Mouse (Mus musculus) myocyte (in vitro differentiated cells): ENCODE data around the gene Creb3. TPM values are rescaled to one million over a fixed set of nuclear protein-coding genes. Genes with fewer than 3 reads are reported as not detected.
"Not testable (repeated sequence)": the region's sequence is repeated elsewhere in the genome, so short reads cannot be mapped to it uniquely, and the experiment has no call there.

ENCODE experiments used
- H3K27me3 ChIP-seq: one replicate; pipeline ENCODE4 v1.6.1; 2011; ENCODE audit not compliant: control insufficient read depth, insufficient read depth, insufficient read length
- H3K36me3 ChIP-seq: one replicate; pipeline ENCODE4 v1.6.1; 2011; ENCODE audit not compliant: control insufficient read depth, insufficient read depth
- H3K4me2 ChIP-seq: one replicate; pipeline ENCODE4 v1.6.1; 2011; ENCODE audit warnings: low read depth, control low read depth
- H3K4me3 ChIP-seq: one replicate; pipeline ENCODE4 v1.5.1; 2011; ENCODE audit warnings: mild to moderate bottlenecking, control low read depth, moderate library complexity
- H3K79me2 ChIP-seq: one replicate; pipeline ENCODE4 v1.6.1; 2011; ENCODE audit not compliant: control insufficient read depth, insufficient read depth
- H3ac ChIP-seq: one replicate; pipeline ENCODE4 v1.6.1; 2011; ENCODE audit not compliant: control insufficient read depth, insufficient read length
- CEBPB ChIP-seq: IDR thresholded peaks from 2 replicates; pipeline ENCODE4 v1.6.1; 2011; ENCODE audit warnings: mild to moderate bottlenecking, moderate library complexity; ENCODE audit not compliant: poor library complexity, insufficient read depth, severe bottlenecking
- E2F4 ChIP-seq: IDR thresholded peaks from one replicate; pipeline ENCODE4 v1.6.1; 2011; ENCODE audit warnings: mild to moderate bottlenecking, control low read depth, moderate library complexity; ENCODE audit not compliant: insufficient read depth
- MAX ChIP-seq: IDR thresholded peaks from one replicate; pipeline ENCODE4 v1.6.1; 2011; ENCODE audit warnings: low read depth, mild to moderate bottlenecking, control low read depth
- MYOD1 ChIP-seq, 3 experiments: IDR thresholded peaks; one replicate each; pipeline ENCODE4 v1.6.1; 2011; ENCODE audit warnings: control low read depth in 2 of 3, low read depth in 2 of 3, mild to moderate bottlenecking in 2 of 3, moderate library complexity in 1 of 3; ENCODE audit not compliant: insufficient read length in 2 of 3, control insufficient read depth in 1 of 3
- MYOG ChIP-seq, 3 experiments: IDR thresholded peaks; one replicate each; pipeline ENCODE4 v1.6.1; 2011; ENCODE audit warnings: control low read depth in 2 of 3, low read depth in 2 of 3, mild to moderate bottlenecking in 2 of 3; ENCODE audit not compliant: insufficient read length in 2 of 3, control insufficient read depth in 1 of 3, insufficient read depth in 1 of 3
- POLR2A ChIP-seq: IDR thresholded peaks from one replicate; pipeline ENCODE4 v1.6.1; 2011; ENCODE audit warnings: low read depth, mild to moderate bottlenecking, control low read depth, moderate library complexity; ENCODE audit not compliant: insufficient read length
- POLR2AphosphoS2 ChIP-seq: IDR thresholded peaks from one replicate; pipeline ENCODE4 v1.6.1; 2011; ENCODE audit warnings: low read depth, control low read depth; ENCODE audit not compliant: insufficient read length
- REST ChIP-seq: IDR thresholded peaks from one replicate; pipeline ENCODE4 v1.6.1; 2011; ENCODE audit warnings: mild to moderate bottlenecking, control low read depth, moderate library complexity; ENCODE audit not compliant: insufficient read depth, insufficient read length
- SRF ChIP-seq: IDR thresholded peaks from one replicate; pipeline ENCODE4 v1.6.1; 2011; ENCODE audit warnings: low read depth; ENCODE audit not compliant: control insufficient read depth, insufficient read length
- TCF12 ChIP-seq: IDR thresholded peaks from one replicate; pipeline ENCODE4 v1.6.1; 2011; ENCODE audit warnings: mild to moderate bottlenecking, control low read depth; ENCODE audit not compliant: poor library complexity, insufficient read depth, severe bottlenecking
- TCF3 ChIP-seq: IDR thresholded peaks from one replicate; pipeline ENCODE4 v1.6.1; 2011; ENCODE audit warnings: low read depth, control low read depth; ENCODE audit not compliant: insufficient read length
- USF1 ChIP-seq: IDR thresholded peaks from one replicate; pipeline ENCODE4 v1.6.1; 2011; ENCODE audit warnings: low read depth, mild to moderate bottlenecking, control low read depth, moderate library complexity
- polyA plus RNA-seq: library from polyadenylated mRNA; unstranded; fragments of >200 nt; fragmentation: generic; extraction: Trizol; gene quantifications from one replicate; pipeline ENCODE4 v1.2.1, GENCODE M21; 2012; ENCODE audit warnings: missing spikeins

The Creb3 gene
- polyA plus RNA-seq, 1 experiment, result 73.9 TPM

- Histone ChIP-seq H3K36me3 (peaks cover 11% of the 10 kb centered on the region), H3K79me2 (no peaks in the 10 kb centered on the region), H3K27me3 (no peaks in the 10 kb centered on the region), H3K4me2 (no peak overlapping the region), H3K4me3 (no peak overlapping the region), H3ac (no peak overlapping the region)
- TF ChIP-seq POLR2AphosphoS2, result peak; percentile 62
- no peak for TF ChIP-seq REST
Observed at GRCm38 (mm10) chr4:43587681-43588080, 25.5 kb downstream of the Creb3 start.

GRCm38 (mm10) chr4:43591543-43591942 is 29.4 kb downstream of the Creb3 start:
- no peak for TF ChIP-seq SRF
- no peak for TF ChIP-seq MYOG (IDR thresholded peaks at IDR 0.05; ENCODE audit: control insufficient read depth in 1 of 3, insufficient read depth in 1 of 3, insufficient read length in 2 of 3, low read depth in 2 of 3)
- TF ChIP-seq POLR2A, result no peak
- TF ChIP-seq POLR2AphosphoS2, result no peak
- TF ChIP-seq TCF3, result no peak
- TF ChIP-seq TCF12, result no peak
- TF ChIP-seq MAX, result no peak
- no peak for TF ChIP-seq MYOD1 (IDR thresholded peaks at IDR 0.05; ENCODE audit: control insufficient read depth in 1 of 3, insufficient read length in 2 of 3, low read depth in 2 of 3)
- TF ChIP-seq REST, result no peak
- TF ChIP-seq E2F4, result no peak
- TF ChIP-seq CEBPB, result no peak
- no peaks in the 10 kb centered on the region for H3K36me3 ChIP-seq
- no peak overlapping the region for H3ac ChIP-seq
- no peak overlapping the region for H3K4me2 ChIP-seq
- no peaks in the 10 kb centered on the region for H3K79me2 ChIP-seq
- no peak overlapping the region for H3K4me3 ChIP-seq
- no peaks in the 10 kb centered on the region for H3K27me3 ChIP-seq

GRCm38 (mm10) chr4:43591961-43592360 is 29.8 kb downstream of the Creb3 start:
- H3K79me2 ChIP-seq, result no peaks in the 10 kb centered on the region
- no peaks in the 10 kb centered on the region for H3K27me3 ChIP-seq
- no peak overlapping the region for H3K4me2 ChIP-seq
- no peak overlapping the region for H3ac ChIP-seq
- TF ChIP-seq MAX (no peak), TCF12 (no peak), E2F4 (no peak), POLR2A (no peak), POLR2AphosphoS2 (no peak), TCF3 (no peak), MYOD1 (IDR thresholded peaks at IDR 0.05; ENCODE audit: control insufficient read depth in 1 of 3, insufficient read length in 2 of 3, low read depth in 2 of 3) (no peak), MYOG (IDR thresholded peaks at IDR 0.05; ENCODE audit: control insufficient read depth in 1 of 3, insufficient read depth in 1 of 3, insufficient read length in 2 of 3, low read depth in 2 of 3) (no peak), USF1 (no peak), REST (no peak)
- no peak overlapping the region for H3K4me3 ChIP-seq
- no peaks in the 10 kb centered on the region for H3K36me3 ChIP-seq

GRCm38 (mm10) chr4:43593453-43593852 is 31.3 kb downstream of the Creb3 start:
- H3ac ChIP-seq, result no peak overlapping the region
- H3K4me2 ChIP-seq, result no peak overlapping the region
- H3K27me3 ChIP-seq, result no peaks in the 10 kb centered on the region
- H3K4me3 ChIP-seq, result no peak overlapping the region
- H3K79me2 ChIP-seq, result no peaks in the 10 kb centered on the region
- TF ChIP-seq MAX, result no peak
- no peak for TF ChIP-seq REST
- no peak for TF ChIP-seq POLR2A
- no peak for TF ChIP-seq E2F4
- TF ChIP-seq MYOG (IDR thresholded peaks at IDR 0.05; ENCODE audit: control insufficient read depth in 1 of 3, insufficient read depth in 1 of 3, insufficient read length in 2 of 3, low read depth in 2 of 3), result no peak
- TF ChIP-seq TCF12, result no peak
- H3K36me3 ChIP-seq, result no peaks in the 10 kb centered on the region

GRCm38 (mm10) chr4:43596597-43596996 is 34.5 kb downstream of the Creb3 start:
- not testable (repeated sequence) for H3K36me3 ChIP-seq, H3K4me2 ChIP-seq, H3K27me3 ChIP-seq, H3ac ChIP-seq, H3K79me2 ChIP-seq, H3K4me3 ChIP-seq

GRCm38 (mm10) chr4:43598200-43598599 is 36.1 kb downstream of the Creb3 start:
- TF ChIP-seq MYOD1 (IDR thresholded peaks at IDR 0.05; ENCODE audit: control insufficient read depth in 1 of 3, insufficient read length in 2 of 3, low read depth in 2 of 3), result no peak
- no peak for TF ChIP-seq POLR2A
- TF ChIP-seq SRF, result no peak
- no peak for TF ChIP-seq USF1
- TF ChIP-seq TCF12, result no peak
- no peak for TF ChIP-seq MYOG (IDR thresholded peaks at IDR 0.05; ENCODE audit: control insufficient read depth in 1 of 3, insufficient read depth in 1 of 3, insufficient read length in 2 of 3, low read depth in 2 of 3)
- Histone ChIP-seq H3K36me3 (no peaks in the 10 kb centered on the region), H3ac (no peak overlapping the region), H3K79me2 (no peaks in the 10 kb centered on the region), H3K4me2 (no peak overlapping the region), H3K4me3 (no peak overlapping the region), H3K27me3 (no peaks in the 10 kb centered on the region)
